Mouse (Mus musculus): ENCODE results near the gene Orm3. TPM values are rescaled to one million over a fixed set of nuclear protein-coding genes. Genes with fewer than 3 reads are reported as not detected.
"Not testable (repeated sequence)": the region's sequence is repeated elsewhere in the genome, so short reads cannot be mapped to it uniquely, and the experiment has no call there.

The Orm3 gene
- 1.2 and 1.5 TPM in 2 replicates for polyA plus RNA-seq (2012; rRNA removed)

- DNase-seq (ENCODE audit: low read depth), result no peak
Measured at GRCm38 (mm10) chr4:63355877-63356665, at the start of gene Orm3. Gene Orm3 (plus strand): TSS chr4:63356162.

GRCm38 (mm10) chr4:63307175-63308062, 48.5 kb upstream of the Orm3 start:
- no peak for DNase-seq (ENCODE audit: low read depth)

- no peak for DNase-seq (ENCODE audit: low read depth)
Measured at GRCm38 (mm10) chr4:63308316-63308715, 47.6 kb upstream of the Orm3 start.

- no peak for DNase-seq (ENCODE audit: low read depth)
Measured at GRCm38 (mm10) chr4:63310247-63310855, 45.6 kb upstream of the Orm3 start.

- no peak for DNase-seq (ENCODE audit: low read depth)
Measured at GRCm38 (mm10) chr4:63311426-63311825, 44.5 kb upstream of the Orm3 start.

GRCm38 (mm10) chr4:63314063-63314462, 41.9 kb upstream of the Orm3 start:
- no peak for DNase-seq (ENCODE audit: low read depth)

GRCm38 (mm10) chr4:63316076-63316746, 39.8 kb upstream of the Orm3 start:
- DNase-seq (ENCODE audit: low read depth), result no peak

- not testable (repeated sequence) for DNase-seq (ENCODE audit: low read depth)
Measured at GRCm38 (mm10) chr4:63319566-63319965, 36.4 kb upstream of the Orm3 start.

GRCm38 (mm10) chr4:63323275-63323815, 32.6 kb upstream of the Orm3 start:
- DNase-seq (ENCODE audit: low read depth), result no peak

- no peak for DNase-seq (ENCODE audit: low read depth)
Measured at GRCm38 (mm10) chr4:63333403-63333802, 22.6 kb upstream of the Orm3 start.

- DNase-seq (ENCODE audit: low read depth), result no peak
Measured at GRCm38 (mm10) chr4:63338414-63339076, 17.4 kb upstream of the Orm3 start.

- DNase-seq (ENCODE audit: low read depth), result no peak
Measured at GRCm38 (mm10) chr4:63342491-63342890, 13.5 kb upstream of the Orm3 start.

- no peak for DNase-seq (ENCODE audit: low read depth)
Measured at GRCm38 (mm10) chr4:63343608-63344007, 12.4 kb upstream of the Orm3 start.

GRCm38 (mm10) chr4:63344295-63344694, 11.7 kb upstream of the Orm3 start, which contains the start of gene Orm1:
Gene Orm1 (plus strand): TSS chr4:63344560.
- DNase-seq (ENCODE audit: low read depth), result peak; percentile 87

- no peak for DNase-seq (ENCODE audit: low read depth)
Measured at GRCm38 (mm10) chr4:63345261-63345660, 10.7 kb upstream of the Orm3 start.

- no peak for DNase-seq (ENCODE audit: low read depth)
Measured at GRCm38 (mm10) chr4:63346659-63347058, 9.3 kb upstream of the Orm3 start.

GRCm38 (mm10) chr4:63348524-63348923, 7.4 kb upstream of the Orm3 start:
- DNase-seq (ENCODE audit: low read depth), result no peak

- no peak for DNase-seq (ENCODE audit: low read depth)
Measured at GRCm38 (mm10) chr4:63356981-63357570, 1.1 kb downstream of the Orm3 start.

- no peak for DNase-seq (ENCODE audit: low read depth)
Measured at GRCm38 (mm10) chr4:63359861-63360260, 3.9 kb downstream of the Orm3 start.

- DNase-seq (ENCODE audit: low read depth), result no peak
Measured at GRCm38 (mm10) chr4:63362150-63362549, 6.2 kb downstream of the Orm3 start, which contains the start of gene Orm2. Gene Orm2 (plus strand): TSS chr4:63362449.

Measured in gonadal fat pad, adult 2 months (tissue).